Mouse (Mus musculus) urinary bladder, postnatal 10 days (tissue): ENCODE results near the gene Celf5.
"Not testable (repeated sequence)": the region's sequence is repeated elsewhere in the genome, so short reads cannot be mapped to it uniquely, and the experiment has no call there.

Experiments used
- DNase-seq: peaks from one replicate; pipeline ENCODE4 v3.0.0; 2022; ENCODE audit warnings: low spot score

Celf5 gene

GRCm38 (mm10) chr10:81452237-81452946 lies 30.1 kb downstream of the Celf5 start:
- no peak for DNase-seq

GRCm38 (mm10) chr10:81451365-81451745 lies 31.2 kb downstream of the Celf5 start:
- DNase-seq = no peak

- DNase-seq = no peak
These were observed 31.7 kb downstream of the Celf5 start for GRCm38 (mm10) chr10:81450641-81451364.

- no peak for DNase-seq
These were observed 32.4 kb downstream of the Celf5 start for GRCm38 (mm10) chr10:81450140-81450539.

- not testable (repeated sequence) for DNase-seq
These were observed 37.0 kb downstream of the Celf5 start for GRCm38 (mm10) chr10:81445516-81445915.

- DNase-seq = no peak
These were observed 41.5 kb downstream of the Celf5 start for GRCm38 (mm10) chr10:81441019-81441418.

GRCm38 (mm10) chr10:81435436-81435835 lies 47.1 kb downstream of the Celf5 start:
- DNase-seq = no peak

GRCm38 (mm10) chr10:81434361-81435263 lies 47.9 kb downstream of the Celf5 start:
- no peak for DNase-seq

- DNase-seq = peak; percentile 8
These were observed 48.8 kb downstream of the Celf5 start for GRCm38 (mm10) chr10:81433541-81434289.

- DNase-seq = peak; percentile 69
These were observed 49.6 kb downstream of the Celf5 start for GRCm38 (mm10) chr10:81432868-81433262.

GRCm38 (mm10) chr10:81432169-81432867 lies 50.2 kb downstream of the Celf5 start:
- peak; percentile 9 for DNase-seq

- DNase-seq = peak; percentile 14
These were observed 50.9 kb downstream of the Celf5 start for GRCm38 (mm10) chr10:81431526-81432168.

GRCm38 (mm10) chr10:81430831-81431525 lies 51.5 kb downstream of the Celf5 start:
- peak; percentile 10 for DNase-seq

GRCm38 (mm10) chr10:81430141-81430830 lies 52.2 kb downstream of the Celf5 start:
- DNase-seq = peak; percentile 22

GRCm38 (mm10) chr10:81429605-81430061 lies 52.9 kb downstream of the Celf5 start:
- DNase-seq = peak; percentile 28

GRCm38 (mm10) chr10:81429092-81429491 lies 53.4 kb downstream of the Celf5 start:
- DNase-seq = no peak

GRCm38 (mm10) chr10:81428507-81428870 lies 54.0 kb downstream of the Celf5 start:
- no peak for DNase-seq

GRCm38 (mm10) chr10:81427804-81428506 lies 54.6 kb downstream of the Celf5 start:
- peak; percentile 9 for DNase-seq

GRCm38 (mm10) chr10:81427327-81427726 lies 55.2 kb downstream of the Celf5 start:
- DNase-seq = no peak
